Mouse (Mus musculus) limb, embryonic 12.5 days (tissue): ENCODE measurements around the gene Pcp2. TPM values are rescaled to one million over a fixed set of nuclear protein-coding genes. Genes with fewer than 3 reads are reported as not detected.

Experiments
- ATAC-seq: fragments of 200-750 bp; cut with Nextera tagmentation; 2 replicates; pipeline ENCODE4 v1.8.0; 2017; ENCODE audit warnings: low read depth, moderate TSS enrichment; ENCODE audit not compliant: insufficient number of reproducible peaks, insufficient read depth, low FRiP score, low TSS enrichment
- H3K27ac ChIP-seq: fragments of 300-500 bp; sonication (generic); 2 replicates; pipeline ENCODE4 v1.5.1; 2016; ENCODE audit warnings: mild to moderate bottlenecking, moderate library complexity
- H3K27me3 ChIP-seq: fragments of 300-500 bp; sonication (generic); 2 replicates; pipeline ENCODE4 v1.6.1; 2016; ENCODE audit warnings: mild to moderate bottlenecking, moderate library complexity
- H3K36me3 ChIP-seq: fragments of 300-500 bp; sonication (generic); 2 replicates; pipeline ENCODE4 v1.6.1; 2016; ENCODE audit warnings: mild to moderate bottlenecking, moderate library complexity
- H3K4me1 ChIP-seq: fragments of 300-500 bp; sonication (generic); replicated peaks from 2 replicates; pipeline ENCODE4 v1.6.1; 2016
- H3K4me2 ChIP-seq: fragments of 300-500 bp; sonication (generic); 2 replicates; pipeline ENCODE4 v1.6.1; 2016; ENCODE audit warnings: mild to moderate bottlenecking, moderate library complexity
- H3K4me3 ChIP-seq: fragments of 300-500 bp; sonication (generic); replicated peaks from 2 replicates; pipeline ENCODE4 v1.5.1; 2016; ENCODE audit warnings: mild to moderate bottlenecking
- H3K9ac ChIP-seq: fragments of 300-500 bp; sonication (generic); replicated peaks from 2 replicates; pipeline ENCODE4 v1.6.1; 2016; ENCODE audit warnings: mild to moderate bottlenecking, moderate library complexity
- H3K9me3 ChIP-seq: fragments of 300-500 bp; sonication (generic); 2 replicates; pipeline ENCODE4 v1.6.1; 2016; ENCODE audit warnings: mild to moderate bottlenecking, moderate library complexity
- WGBS: fragments of 180-500 bp; shearing (Covaris S2); methylation state at CpG from one replicate; pipeline ENCODE4 v1.1.7; 2016; 5-methylcytosine and 5-hydroxymethylcytosine counted together
- polyA plus RNA-seq: library from polyadenylated mRNA; unstranded; fragments of >200 nt; fragmentation: Nextera tagmentation; extraction: Ambion mirVana; gene quantifications from 2 replicates; pipeline ENCODE4 v1.2.1, GENCODE M21; 2016

Pcp2 gene
- polyA plus RNA-seq, 1 experiment from 2014 or later: 0.61 TPM

- Histone ChIP-seq H3K9me3 (no peaks in the 10 kb centered on the region), H3K9ac (no peak overlapping the region), H3K36me3 (no peaks in the 10 kb centered on the region), H3K4me3 (no peak overlapping the region), H3K27ac (no peak overlapping the region), H3K27me3 (peaks cover 3% of the 10 kb centered on the region), H3K4me1 (no peaks in the 10 kb centered on the region), H3K4me2 (no peak overlapping the region)
- WGBS: 43% methylated on average over 1 of the region's 1 CpGs
- ATAC-seq: 0 out of 2 replicates have a peak, but pooled peaks have one; percentile 64
Observed at GRCm38 (mm10) chr8:3648990-3649389, 23.6 kb upstream of the Pcp2 start.

GRCm38 (mm10) chr8:3648268-3648667 is 22.9 kb upstream of the Pcp2 start:
- Histone ChIP-seq H3K9me3 (no peaks in the 10 kb centered on the region), H3K4me2 (no peak overlapping the region), H3K27ac (no peak overlapping the region), H3K4me1 (no peaks in the 10 kb centered on the region), H3K27me3 (peaks cover 3% of the 10 kb centered on the region), H3K4me3 (no peak overlapping the region), H3K9ac (no peak overlapping the region), H3K36me3 (no peaks in the 10 kb centered on the region)
- WGBS: 91% methylated on average over 1 of the region's 2 CpGs
- no peak for ATAC-seq

GRCm38 (mm10) chr8:3647561-3647960 is 22.2 kb upstream of the Pcp2 start:
- Histone ChIP-seq H3K4me3 (no peak overlapping the region), H3K27me3 (peaks cover 3% of the 10 kb centered on the region), H3K27ac (no peak overlapping the region), H3K9ac (no peak overlapping the region), H3K4me2 (no peak overlapping the region), H3K4me1 (no peaks in the 10 kb centered on the region), H3K36me3 (no peaks in the 10 kb centered on the region), H3K9me3 (no peaks in the 10 kb centered on the region)
- WGBS: 73% methylated on average over 4 of the region's 4 CpGs
- no peak for ATAC-seq

- Histone ChIP-seq H3K4me1 (no peaks in the 10 kb centered on the region), H3K27ac (no peak overlapping the region), H3K4me3 (no peak overlapping the region), H3K27me3 (peaks cover 3% of the 10 kb centered on the region), H3K4me2 (no peak overlapping the region), H3K9ac (no peak overlapping the region), H3K36me3 (no peaks in the 10 kb centered on the region), H3K9me3 (no peaks in the 10 kb centered on the region)
- WGBS: 88% methylated on average over 6 of the region's 6 CpGs
- ATAC-seq: no peak
Observed at GRCm38 (mm10) chr8:3646824-3647531, 21.6 kb upstream of the Pcp2 start.

GRCm38 (mm10) chr8:3645804-3646203 is 20.5 kb upstream of the Pcp2 start:
- Histone ChIP-seq H3K4me3 (no peak overlapping the region), H3K36me3 (no peaks in the 10 kb centered on the region), H3K4me2 (no peak overlapping the region), H3K9ac (no peak overlapping the region), H3K27me3 (peaks cover 2% of the 10 kb centered on the region; the same call in 1 of the 2 replicates), H3K4me1 (no peaks in the 10 kb centered on the region), H3K9me3 (no peaks in the 10 kb centered on the region), H3K27ac (no peak overlapping the region)
- 28% methylated on average over 5 of the region's 5 CpGs for WGBS
- ATAC-seq: no peak

- H3K4me3 ChIP-seq: peak overlapping the region; percentile 55
- H3K27ac ChIP-seq: no peak overlapping the region
- H3K9me3 ChIP-seq: no peaks in the 10 kb centered on the region
- H3K4me2 ChIP-seq: peak overlapping the region; percentile 83
- peak overlapping the region; percentile 50 for H3K9ac ChIP-seq
- H3K4me1 ChIP-seq: no peaks in the 10 kb centered on the region; the same call in 1 of the 2 replicates
- ATAC-seq: no peak
- no peaks in the 10 kb centered on the region for H3K36me3 ChIP-seq
- H3K27me3 ChIP-seq: peaks cover 28% of the 10 kb centered on the region
- 25% methylated on average over 8 of the region's 8 CpGs for WGBS
Observed at GRCm38 (mm10) chr8:3631478-3631875, 6.1 kb upstream of the Pcp2 start.

- WGBS: 7% methylated on average over 47 of the region's 47 CpGs
Observed at GRCm38 (mm10) chr8:3630647-3631477, 5.5 kb upstream of the Pcp2 start, which contains the start of gene Stxbp2. TSS of gene Stxbp2 (plus strand) at chr8:3630955.

GRCm38 (mm10) chr8:3628014-3628413 is 2.7 kb upstream of the Pcp2 start:
- Histone ChIP-seq H3K27me3 (peaks cover 28% of the 10 kb centered on the region), H3K27ac (no peak overlapping the region), H3K36me3 (no peaks in the 10 kb centered on the region), H3K4me1 (no peaks in the 10 kb centered on the region; the same call in 1 of the 2 replicates), H3K9me3 (no peaks in the 10 kb centered on the region), H3K4me3 (no peak overlapping the region), H3K4me2 (no peak overlapping the region), H3K9ac (no peak overlapping the region)
- ATAC-seq: no peak
- 37% methylated on average over 5 of the region's 5 CpGs for WGBS

More at GRCm38 (mm10) chr8:3630647-3631477, 5.5 kb upstream of the Pcp2 start, which contains the start of gene Stxbp2:
- no peak within 1 kb of the TSS for H3K27ac ChIP-seq
- peaks cover 28% of the 10 kb centered on the region for H3K27me3 ChIP-seq
- no peaks in the 10 kb centered on the region; the same call in 1 of the 2 replicates for H3K4me1 ChIP-seq
- ATAC-seq: 0 out of 2 replicates have a peak, but pooled peaks have one; percentile 33
- peak within 1 kb of the TSS; percentile 50 for H3K9ac ChIP-seq
- peak within 1 kb of the TSS; percentile 83 for H3K4me2 ChIP-seq
- H3K4me3 ChIP-seq: peak within 1 kb of the TSS; percentile 55
- H3K36me3 ChIP-seq: no peaks in the 10 kb centered on the region
- H3K9me3 ChIP-seq: no peaks in the 10 kb centered on the region

- Histone ChIP-seq H3K36me3 (no peaks in the 10 kb centered on the region), H3K4me2 (no peak overlapping the region), H3K27me3 (peaks cover 28% of the 10 kb centered on the region), H3K4me1 (peaks cover 6% of the 10 kb centered on the region), H3K4me3 (no peak overlapping the region), H3K9ac (no peak overlapping the region), H3K9me3 (no peaks in the 10 kb centered on the region), H3K27ac (no peak overlapping the region)
- 51% methylated on average over 5 of the region's 5 CpGs for WGBS
- no peak for ATAC-seq
Observed at GRCm38 (mm10) chr8:3626971-3627370, 1.6 kb upstream of the Pcp2 start.

GRCm38 (mm10) chr8:3622119-3622518 is 3.2 kb downstream of the Pcp2 start:
- Histone ChIP-seq H3K27me3 (no peaks in the 10 kb centered on the region), H3K36me3 (peaks cover 20% of the 10 kb centered on the region), H3K9ac (peak overlapping the region; percentile 47; the same call in 1 of the 2 replicates), H3K27ac (no peak overlapping the region), H3K4me3 (peak overlapping the region; percentile 87), H3K4me2 (peak overlapping the region; percentile 57), H3K4me1 (peaks cover 20% of the 10 kb centered on the region), H3K9me3 (no peaks in the 10 kb centered on the region)
- 62% methylated on average over 8 of the region's 8 CpGs for WGBS
- ATAC-seq: no peak
